Mouse (Mus musculus) neural tube, embryonic 15.5 days (tissue): ENCODE measurements around the gene Adgrl2. TPM values are rescaled to one million over a fixed set of nuclear protein-coding genes. Genes with fewer than 3 reads are reported as not detected.

Experiments
- ATAC-seq: fragments of 200-750 bp; cut with Nextera tagmentation; 2 replicates; pipeline ENCODE4 v1.8.0; 2017; ENCODE audit warnings: mild to moderate bottlenecking, moderate TSS enrichment, moderate library complexity; ENCODE audit not compliant: low FRiP score
- H3K27ac ChIP-seq: fragments of 300-500 bp; sonication (generic); replicated peaks from 2 replicates; pipeline ENCODE4 v1.5.1; 2015; ENCODE audit warnings: mild to moderate bottlenecking, inconsistent platforms
- H3K27me3 ChIP-seq: fragments of 300-500 bp; sonication (generic); replicated peaks from 2 replicates; pipeline ENCODE4 v1.6.1; 2015; ENCODE audit warnings: inconsistent platforms
- H3K36me3 ChIP-seq: fragments of 300-500 bp; sonication (generic); 2 replicates; pipeline ENCODE4 v1.6.1; 2015; ENCODE audit warnings: inconsistent platforms
- H3K4me1 ChIP-seq: fragments of 300-500 bp; sonication (generic); 2 replicates; pipeline ENCODE4 v1.6.1; 2015; ENCODE audit warnings: inconsistent platforms
- H3K4me2 ChIP-seq: fragments of 300-500 bp; sonication (generic); 2 replicates; pipeline ENCODE4 v1.6.1; 2015; ENCODE audit warnings: inconsistent platforms, mild to moderate bottlenecking, moderate library complexity
- H3K4me3 ChIP-seq: fragments of 300-500 bp; sonication (generic); replicated peaks from 2 replicates; pipeline ENCODE4 v1.5.1; 2015; ENCODE audit warnings: mild to moderate bottlenecking, inconsistent platforms
- H3K9ac ChIP-seq: fragments of 300-500 bp; sonication (generic); replicated peaks from 2 replicates; pipeline ENCODE4 v1.6.1; 2015; ENCODE audit warnings: mild to moderate bottlenecking, inconsistent platforms
- H3K9me3 ChIP-seq: fragments of 300-500 bp; sonication (generic); replicated peaks from 2 replicates; pipeline ENCODE4 v1.6.1; 2016; ENCODE audit warnings: inconsistent platforms
- WGBS: fragments of 180-500 bp; shearing (Covaris S2); methylation state at CpG from one replicate; pipeline ENCODE4 v1.1.7; 2015; ENCODE audit warnings: mixed read lengths; 5-methylcytosine and 5-hydroxymethylcytosine counted together
- polyA plus RNA-seq: library from polyadenylated mRNA; unstranded; fragments of >200 nt; fragmentation: Nextera tagmentation; extraction: Ambion mirVana; gene quantifications from 2 replicates; pipeline ENCODE4 v1.2.1, GENCODE M21; 2015

The Adgrl2 gene
- polyA plus RNA-seq, 1 experiment from 2014 or later = 171 TPM

DNA sequence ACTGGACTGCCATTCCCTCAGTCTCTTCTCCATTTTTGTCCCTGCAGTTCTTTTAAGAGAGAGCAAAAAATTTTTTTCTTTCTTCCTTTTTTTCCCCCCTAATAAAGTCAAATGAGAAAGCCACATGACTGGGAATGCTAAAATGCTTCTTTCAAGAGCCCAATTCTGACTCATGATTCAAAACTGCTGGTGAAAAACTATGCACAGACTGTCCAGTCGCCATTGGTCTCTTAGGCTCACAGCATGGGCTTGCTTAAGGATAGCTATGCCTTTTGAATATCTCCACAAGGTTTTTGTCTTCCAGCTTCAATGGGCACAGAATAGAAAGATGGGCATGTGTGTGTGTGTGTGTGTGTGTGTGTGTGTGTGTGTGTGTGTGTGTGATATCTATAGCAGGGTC lies 178.3 kb downstream of the Adgrl2 start:
- Histone ChIP-seq H3K36me3 (peaks cover 8% of the 10 kb centered on the region), H3K9ac (no peak overlapping the region), H3K4me3 (no peak overlapping the region), H3K27me3 (no peaks in the 10 kb centered on the region), H3K9me3 (no peaks in the 10 kb centered on the region), H3K27ac (no peak overlapping the region), H3K4me1 (no peaks in the 10 kb centered on the region), H3K4me2 (no peak overlapping the region)
- WGBS = 43% methylated on average over 1 of the region's 1 CpGs
- no peak for ATAC-seq

DNA sequence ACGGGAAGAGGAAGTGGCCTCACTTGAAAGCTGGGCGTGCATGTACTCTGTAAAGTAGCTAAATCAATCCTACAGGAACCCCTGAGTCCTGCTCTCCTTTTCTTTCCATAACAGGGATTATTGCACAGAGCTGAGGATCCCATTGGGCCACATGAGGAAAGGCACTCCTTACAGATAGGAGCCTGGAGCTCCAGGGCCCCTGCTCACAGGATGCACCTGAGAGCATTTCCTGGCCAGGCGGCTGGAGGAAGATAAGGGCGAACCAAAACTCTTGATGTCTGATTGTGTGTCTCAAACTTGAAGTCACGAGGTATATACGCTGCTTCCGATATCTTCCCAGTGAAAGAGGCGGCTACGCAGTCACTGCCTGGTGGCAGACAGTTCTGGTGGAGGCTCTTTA lies 183.4 kb downstream of the Adgrl2 start:
- no peak overlapping the region for H3K9ac ChIP-seq
- no peaks in the 10 kb centered on the region for H3K9me3 ChIP-seq
- no peaks in the 10 kb centered on the region for H3K27me3 ChIP-seq
- H3K4me2 ChIP-seq = no peak overlapping the region
- H3K36me3 ChIP-seq = no peaks in the 10 kb centered on the region
- no peak overlapping the region for H3K4me3 ChIP-seq
- H3K4me1 ChIP-seq = no peaks in the 10 kb centered on the region
- WGBS = 94% methylated on average over 9 of the region's 9 CpGs
- ATAC-seq = no peak
- H3K27ac ChIP-seq = no peak overlapping the region

DNA sequence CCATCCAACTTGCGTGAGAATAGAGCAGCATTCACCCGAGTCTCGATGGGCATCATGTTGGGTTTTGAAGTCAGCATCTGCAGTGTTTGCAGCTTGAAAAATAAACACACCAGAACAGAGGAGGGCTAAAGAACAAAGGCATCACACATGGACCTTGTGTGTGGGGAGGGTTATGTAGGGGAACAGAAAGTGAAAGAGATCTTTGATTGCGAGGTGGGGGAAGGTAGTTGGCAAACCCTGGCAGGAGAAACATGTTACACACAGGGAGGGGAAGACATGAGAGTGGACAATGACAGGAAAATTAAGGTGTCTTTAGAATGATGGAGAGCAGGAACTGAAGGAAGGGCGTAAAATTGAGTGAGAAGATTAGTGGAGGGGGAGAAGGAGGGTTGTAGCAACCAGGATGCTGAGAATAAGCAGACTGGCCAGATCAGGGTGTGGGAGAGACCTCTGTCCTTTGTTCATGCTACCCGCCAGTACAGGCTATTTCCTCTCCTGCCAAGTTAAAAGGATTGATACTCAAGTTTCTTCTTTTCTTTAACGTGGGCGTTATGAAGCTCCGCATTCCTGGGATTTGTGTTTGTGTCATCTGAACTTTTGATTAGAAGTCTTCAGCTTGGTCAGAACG lies 197.0 kb downstream of the Adgrl2 start:
- H3K9me3 ChIP-seq = no peaks in the 10 kb centered on the region
- ATAC-seq = no peak
- no peaks in the 10 kb centered on the region for H3K4me1 ChIP-seq
- H3K4me3 ChIP-seq = no peak overlapping the region
- no peak overlapping the region for H3K27ac ChIP-seq
- no peak overlapping the region for H3K4me2 ChIP-seq
- WGBS = 82% methylated on average over 10 of the region's 10 CpGs
- H3K27me3 ChIP-seq = no peaks in the 10 kb centered on the region
- H3K9ac ChIP-seq = no peak overlapping the region
- no peaks in the 10 kb centered on the region for H3K36me3 ChIP-seq

DNA sequence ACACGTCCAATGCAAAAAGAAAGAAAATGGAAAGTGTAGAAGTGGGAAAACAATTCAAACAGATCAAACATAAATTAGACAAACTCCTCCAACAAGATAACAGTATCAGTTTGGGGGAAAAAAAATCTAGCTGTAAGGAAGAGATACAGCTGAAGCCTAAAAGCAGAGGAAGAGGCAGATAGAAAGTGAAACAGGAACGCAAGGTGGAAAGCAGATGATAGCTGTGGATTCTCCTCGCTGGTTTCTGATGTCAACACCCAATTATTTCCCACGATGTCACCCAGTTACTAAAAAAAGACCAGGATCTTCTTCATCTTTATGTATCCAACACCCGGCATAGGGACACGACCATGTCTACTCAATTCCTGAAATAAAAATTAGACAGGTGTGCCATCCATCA lies 220.0 kb downstream of the Adgrl2 start:
- Histone ChIP-seq H3K4me3 (no peak overlapping the region), H3K9me3 (no peaks in the 10 kb centered on the region), H3K27ac (no peak overlapping the region), H3K4me2 (no peak overlapping the region), H3K4me1 (no peaks in the 10 kb centered on the region), H3K9ac (no peak overlapping the region), H3K27me3 (no peaks in the 10 kb centered on the region), H3K36me3 (no peaks in the 10 kb centered on the region)
- WGBS = 88% methylated on average over 6 of the region's 6 CpGs
- no peak for ATAC-seq
